9 mouse cellular contexts compared by ENCODE assay signal in genomic region chr8:121296597-121296996, GRCm38 (mm10).
DNase-seq lines count a peak whose midpoint lies in the region; ATAC-seq and TF ChIP-seq lines count a peak whose summit lies in the region.
"Had no signal": no experiment of that assay in that cellular context is flagged by ENCODE, and none has a peak within 500 bp of the region (broad histone marks: within the 10 kb centered on the region; RNA-seq: fewer than 3 reads in every experiment).

No protein-coding gene starts in this region.

- H3K27me3 ChIP-seq in kidney, embryonic 15.5 days = 0 out of 2 replicates have a peak, but pooled peaks cover 7% of the 10 kb centered on the region
- no peaks in the 10 kb centered on the region for H3K27me3 ChIP-seq in forebrain, embryonic 14.5 days (replicated peaks; ENCODE audit: control insufficient read depth, insufficient read depth, low read length)
- peaks cover 5% of the 10 kb centered on the region; the same call in 1 of the 2 replicates for H3K27me3 ChIP-seq in midbrain, embryonic 13.5 days

- 38% methylated on average over 5 of the region's 5 CpGs for whole genome bisulfite sequencing in kidney, embryonic 15.5 days
- 56% methylated on average over 5 of the region's 5 CpGs for WGBS in forebrain, embryonic 14.5 days
- WGBS in midbrain, embryonic 13.5 days = 37% methylated on average over 5 of the region's 5 CpGs

- H3K4me2 ChIP-seq in kidney, embryonic 15.5 days = no peak overlapping the region
- H3K4me2 ChIP-seq in forebrain, embryonic 14.5 days (ENCODE audit: low read length) = no peak overlapping the region
- H3K4me2 ChIP-seq in midbrain, embryonic 13.5 days (replicated peaks) = no peak overlapping the region
- H3K4me2 ChIP-seq: liver, embryonic 15.5 days had no signal

- H3K4me3 ChIP-seq in kidney, embryonic 15.5 days (replicated peaks) = no peak overlapping the region
- no peak overlapping the region for H3K4me3 ChIP-seq in forebrain, embryonic 14.5 days (ENCODE audit: low read depth, low read length)
- H3K4me3 ChIP-seq in midbrain, embryonic 13.5 days (replicated peaks) = no peak overlapping the region
- H3K4me3 ChIP-seq: liver, embryonic 15.5 days had no signal

- no peaks in the 10 kb centered on the region for H3K9me3 ChIP-seq in kidney, embryonic 15.5 days (replicated peaks)
- no peaks in the 10 kb centered on the region for H3K9me3 ChIP-seq in forebrain, embryonic 14.5 days (replicated peaks; ENCODE audit: control insufficient read depth, low read length)
- no peaks in the 10 kb centered on the region for H3K9me3 ChIP-seq in midbrain, embryonic 13.5 days
- H3K9me3 ChIP-seq: liver, embryonic 15.5 days had no signal

- H3K4me1 ChIP-seq in kidney, embryonic 15.5 days = peaks cover 90% of the 10 kb centered on the region
- peaks cover 13% of the 10 kb centered on the region for H3K4me1 ChIP-seq in forebrain, embryonic 14.5 days (ENCODE audit: control insufficient read depth, insufficient read depth, low read length)
- peaks cover 53% of the 10 kb centered on the region for H3K4me1 ChIP-seq in midbrain, embryonic 13.5 days (replicated peaks)

- no peak for ATAC-seq in kidney, embryonic 15.5 days (replicated peaks; ENCODE audit: low FRiP score)
- ATAC-seq in forebrain, embryonic 14.5 days = peak; percentile 55; the same call in 1 of the 2 replicates
- ATAC-seq in midbrain, embryonic 13.5 days = peak; percentile 77

- H3K27ac ChIP-seq in kidney, embryonic 15.5 days = peak overlapping the region; percentile 38
- H3K27ac ChIP-seq in forebrain, embryonic 14.5 days (ENCODE audit: low read depth, low read length) = peak overlapping the region; percentile 58; the same call in 1 of the 2 replicates
- H3K27ac ChIP-seq in midbrain, embryonic 13.5 days = peak overlapping the region; percentile 68
- H3K27ac ChIP-seq: liver, embryonic 15.5 days had no signal

- TF ChIP-seq CTCF in brain, embryonic 14.5 days (IDR thresholded peaks at IDR 0.05; ENCODE audit: borderline replicate concordance, extremely low read depth, insufficient read depth, insufficient read length) = no peak

- no peak for DNase-seq in kidney, adult 9 months
- peak; percentile 89 for DNase-seq in brain, embryonic 14.5 days (ENCODE audit: low read depth)
- DNase-seq in forebrain, embryonic 14.5 days (ENCODE audit: low spot score) = peak; percentile 73
- no peak for DNase-seq in adrenal gland, adult (ENCODE audit: inconsistent age in 2 of 2, low spot score in 1 of 2)
- no peak for DNase-seq in cerebellum, adult 18-20 months
- DNase-seq in lung, postnatal 10 days = no peak

- no peak overlapping the region for H3K9ac ChIP-seq in kidney, embryonic 15.5 days
- no peak overlapping the region; the same call in 1 of the 2 replicates for H3K9ac ChIP-seq in forebrain, embryonic 14.5 days (ENCODE audit: low read length)
- H3K9ac ChIP-seq in midbrain, embryonic 13.5 days (replicated peaks) = no peak overlapping the region
- H3K9ac ChIP-seq: liver, embryonic 15.5 days had no signal

- no peak for TF ChIP-seq POLR2A in brain, embryonic 14.5 days (IDR thresholded peaks at IDR 0.05; ENCODE audit: borderline replicate concordance, extremely low read depth, insufficient read depth, insufficient read length, poor library complexity, severe bottlenecking)

- H3K36me3 ChIP-seq in kidney, embryonic 15.5 days = no peaks in the 10 kb centered on the region
- no peaks in the 10 kb centered on the region for H3K36me3 ChIP-seq in forebrain, embryonic 14.5 days (ENCODE audit: control insufficient read depth, insufficient read depth, low read length)
- no peaks in the 10 kb centered on the region for H3K36me3 ChIP-seq in midbrain, embryonic 13.5 days
- H3K36me3 ChIP-seq: liver, embryonic 15.5 days had no signal

Comparison
In these comparisons a context has a peak if more than half of its experiments do, and no peak if none do; other contexts are left out.
1. DNase-seq: peak in brain, embryonic 14.5 days (single experiment) and forebrain, embryonic 14.5 days (single experiment); none in kidney, adult 9 months (single experiment), adrenal gland, adult (0 of 2), cerebellum, adult 18-20 months (0 of 2) and lung, postnatal 10 days (single experiment).
2. Peak in every context shown above with its lines, with median percentiles within 50 percentile points of each other: H3K27ac ChIP-seq.